Mouse (Mus musculus): ENCODE results near the gene Armh4. TPM values are rescaled to one million over a fixed set of nuclear protein-coding genes. Genes with fewer than 3 reads are reported as not detected.

Gene Armh4
- total RNA-seq, 2 experiments from 2014 or later, result not detected

DNA sequence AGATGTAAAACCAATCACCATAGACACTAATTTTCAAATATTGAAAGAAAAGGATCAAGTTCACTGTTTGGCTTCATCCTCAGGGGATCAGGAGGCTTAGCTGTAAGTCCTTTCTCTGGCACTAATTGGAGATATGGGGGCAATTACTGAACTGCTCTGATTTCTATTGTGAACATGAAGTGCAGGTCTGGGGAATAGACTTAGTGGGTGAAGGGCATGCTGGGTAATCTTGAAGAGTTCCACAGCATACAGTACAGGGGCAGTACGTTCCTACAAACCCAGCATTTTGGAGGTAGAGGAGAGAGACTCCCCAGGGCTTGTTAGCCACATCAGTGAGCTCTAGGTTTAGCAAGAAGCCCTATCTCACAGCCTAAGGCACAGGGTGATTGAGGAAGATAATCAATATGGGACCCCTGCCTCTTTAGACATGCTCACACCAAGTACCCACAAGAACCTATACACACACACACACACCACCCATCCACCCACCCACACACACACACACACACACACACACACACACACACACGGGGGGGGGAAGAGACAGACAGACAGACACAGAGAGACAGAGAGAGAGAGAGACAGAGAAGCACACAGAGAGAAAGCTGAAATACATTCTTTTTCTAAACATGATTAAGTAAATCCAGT is 44.6 kb downstream of the Armh4 start:
- ATAC-seq (replicated peaks; ENCODE audit: low FRiP score, poor library complexity, severe bottlenecking), result no peak

DNA sequence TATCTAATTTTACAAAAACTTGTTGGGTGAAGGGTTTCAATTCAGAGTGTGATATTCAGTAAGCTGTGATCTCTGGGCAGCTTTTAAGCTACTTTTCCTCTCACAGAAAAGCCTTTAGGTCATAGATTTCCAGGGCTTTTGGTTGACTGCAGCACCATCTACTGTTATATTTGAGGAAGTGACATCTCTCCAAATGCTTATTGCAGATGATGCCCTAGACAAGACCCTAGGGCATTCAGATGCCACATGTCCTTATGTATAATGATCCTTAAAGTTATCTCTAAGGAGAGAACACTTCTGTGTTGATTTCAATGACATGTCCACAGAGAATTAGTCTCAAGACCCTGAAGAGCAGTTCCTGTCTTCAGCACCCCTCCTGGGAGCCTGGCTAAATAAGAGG is 49.2 kb downstream of the Armh4 start:
- no peak for ATAC-seq (replicated peaks; ENCODE audit: low FRiP score, poor library complexity, severe bottlenecking)

DNA sequence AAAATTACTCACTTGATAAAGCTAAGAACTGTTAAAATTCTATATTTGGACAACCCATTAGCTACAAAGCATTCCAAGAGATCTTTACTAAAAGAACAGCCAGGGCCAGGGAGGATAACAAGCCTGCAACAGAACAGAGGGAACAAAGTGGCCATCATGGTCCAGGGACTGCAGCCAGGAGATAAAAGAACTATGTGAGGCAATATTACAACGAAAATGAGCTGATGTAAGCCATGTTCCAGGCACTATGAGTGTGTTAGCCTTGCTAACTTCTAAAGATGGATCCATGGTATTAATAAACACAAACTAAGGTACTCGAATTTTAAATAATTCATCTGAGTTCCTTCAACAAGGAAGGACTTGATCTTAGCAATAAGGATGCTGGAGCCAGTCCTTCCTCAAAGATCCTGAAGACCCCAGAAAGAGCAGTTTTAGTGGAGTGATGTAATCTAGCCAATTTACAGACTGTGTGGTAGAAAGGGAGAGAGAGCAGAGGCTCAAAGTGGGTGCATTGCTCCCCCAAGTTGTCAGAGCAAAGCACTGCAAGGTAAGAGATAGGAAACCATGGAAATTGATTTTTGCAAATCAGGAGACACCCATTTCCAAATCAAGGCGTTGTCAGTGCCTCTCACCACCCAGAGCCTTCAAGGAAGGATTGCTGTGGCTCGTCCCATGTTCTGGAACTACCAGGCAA is 59.7 kb downstream of the Armh4 start:
- ATAC-seq (replicated peaks; ENCODE audit: low FRiP score, poor library complexity, severe bottlenecking), result no peak

DNA sequence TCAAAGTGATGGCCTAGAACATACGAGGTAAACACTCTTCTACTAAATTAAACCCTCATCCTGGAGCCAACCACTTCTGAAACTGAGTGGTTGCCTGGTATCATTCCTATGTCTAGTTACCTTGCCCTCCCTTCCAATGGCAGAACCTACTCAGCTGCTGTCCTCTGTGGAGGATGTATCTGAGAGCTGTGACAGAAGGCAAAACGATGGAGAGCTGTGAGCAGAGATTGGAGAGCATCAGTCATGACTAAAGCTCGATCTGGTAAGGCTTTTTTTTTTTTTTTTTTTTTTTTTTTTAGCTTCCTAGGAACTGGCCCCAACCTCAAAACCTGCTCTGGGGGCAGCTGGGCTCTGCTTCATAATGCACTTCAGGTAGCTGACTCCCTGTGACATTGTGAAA is 60.4 kb downstream of the Armh4 start:
- ATAC-seq (replicated peaks; ENCODE audit: low FRiP score, poor library complexity, severe bottlenecking), result no peak

DNA sequence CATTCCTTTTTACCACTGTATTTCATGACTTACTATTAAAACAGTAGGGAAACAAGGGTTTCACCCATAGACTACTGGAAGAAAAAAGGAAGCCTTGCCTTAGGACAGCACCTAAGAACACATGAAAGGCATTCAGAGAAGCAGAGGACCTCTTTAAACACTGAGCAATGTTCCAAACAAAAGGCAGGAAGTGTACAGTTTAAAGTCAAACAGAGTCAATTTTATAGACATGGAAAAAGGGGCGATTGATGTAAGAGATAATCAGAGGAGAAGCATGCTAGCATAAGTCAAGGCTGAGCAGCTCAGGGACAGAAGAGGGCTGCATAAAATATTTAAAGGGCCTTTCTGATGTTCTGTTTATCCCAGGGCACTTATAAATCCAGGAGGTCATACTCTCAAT is 61.9 kb downstream of the Armh4 start:
- no peak for ATAC-seq (replicated peaks; ENCODE audit: low FRiP score, poor library complexity, severe bottlenecking)

DNA sequence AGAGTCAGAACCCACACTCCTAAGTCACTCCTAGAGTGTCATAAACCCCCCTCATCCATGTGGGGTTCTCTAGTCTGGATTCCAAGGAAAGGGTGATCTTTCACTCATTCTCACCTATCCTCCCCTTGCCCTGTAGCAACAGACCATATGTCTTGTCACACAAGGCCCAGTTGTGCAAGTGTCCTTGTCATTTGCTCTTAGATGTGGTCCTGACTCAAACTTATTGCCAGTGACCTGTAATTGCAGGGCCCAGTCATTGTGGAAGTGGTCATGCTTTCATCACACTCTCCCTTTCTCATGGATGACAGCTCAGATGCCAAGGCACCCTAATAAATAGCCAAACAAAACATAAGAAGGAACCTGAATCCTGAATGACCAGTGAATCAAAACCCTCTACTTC is 63.5 kb downstream of the Armh4 start:
- no peak for ATAC-seq (replicated peaks; ENCODE audit: low FRiP score, poor library complexity, severe bottlenecking)

DNA sequence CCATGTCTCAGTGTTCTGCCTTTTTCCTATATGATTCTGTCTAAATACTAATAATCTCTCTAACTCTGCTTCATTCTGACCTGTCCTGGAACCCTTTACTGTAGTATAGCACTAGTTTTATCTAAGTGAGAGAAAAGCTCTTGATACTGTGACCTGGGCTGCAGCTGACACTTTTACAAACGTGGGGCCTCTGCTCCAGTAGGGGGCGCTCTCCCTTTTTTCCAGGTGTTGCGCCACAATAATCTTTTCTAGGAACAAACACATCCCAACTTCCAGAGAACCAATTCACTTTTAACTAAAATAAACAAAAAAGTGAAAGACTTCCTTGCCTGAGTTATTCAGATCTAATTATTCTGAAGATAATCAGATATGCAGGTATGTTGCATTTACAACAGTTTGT is 72.2 kb downstream of the Armh4 start:
- no peak for ATAC-seq (replicated peaks; ENCODE audit: low FRiP score, poor library complexity, severe bottlenecking)

DNA sequence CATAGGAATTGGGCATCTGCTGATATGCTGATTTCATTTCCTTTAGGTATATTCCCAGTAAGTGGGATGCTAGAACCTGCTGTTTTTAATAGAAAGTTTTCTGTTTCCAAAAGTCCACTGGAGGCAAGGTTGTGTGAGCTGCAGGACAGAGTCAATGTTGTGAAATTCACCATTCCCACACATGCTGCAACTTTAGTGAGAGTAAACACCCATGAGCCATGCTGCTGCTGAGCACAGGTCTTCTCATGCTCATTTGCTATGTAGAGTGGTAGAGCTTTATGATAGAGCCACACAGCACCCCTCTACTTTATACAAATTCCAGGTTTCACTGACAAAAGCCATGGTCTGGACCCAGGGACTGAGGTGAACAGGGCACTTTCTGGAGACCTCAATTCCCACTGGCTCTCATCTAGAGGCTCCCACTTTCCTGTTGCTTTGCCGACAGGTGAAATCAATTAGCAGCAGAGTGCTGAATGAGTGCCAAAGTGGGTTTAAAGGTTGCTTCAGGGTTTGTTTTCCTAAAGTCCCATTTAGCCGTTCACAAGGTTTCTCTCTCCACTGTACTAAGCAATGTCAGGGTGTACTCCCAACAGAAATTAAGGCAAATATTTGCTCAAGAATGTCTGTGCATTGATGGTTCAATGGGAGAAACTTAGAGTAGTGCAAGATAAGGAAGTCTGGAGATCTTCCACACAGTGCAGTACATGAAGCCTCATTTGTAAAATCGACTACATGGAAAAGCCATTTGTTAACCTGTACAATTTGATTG is 79.6 kb downstream of the Armh4 start:
- no peak for ATAC-seq (replicated peaks; ENCODE audit: low FRiP score, poor library complexity, severe bottlenecking)

DNA sequence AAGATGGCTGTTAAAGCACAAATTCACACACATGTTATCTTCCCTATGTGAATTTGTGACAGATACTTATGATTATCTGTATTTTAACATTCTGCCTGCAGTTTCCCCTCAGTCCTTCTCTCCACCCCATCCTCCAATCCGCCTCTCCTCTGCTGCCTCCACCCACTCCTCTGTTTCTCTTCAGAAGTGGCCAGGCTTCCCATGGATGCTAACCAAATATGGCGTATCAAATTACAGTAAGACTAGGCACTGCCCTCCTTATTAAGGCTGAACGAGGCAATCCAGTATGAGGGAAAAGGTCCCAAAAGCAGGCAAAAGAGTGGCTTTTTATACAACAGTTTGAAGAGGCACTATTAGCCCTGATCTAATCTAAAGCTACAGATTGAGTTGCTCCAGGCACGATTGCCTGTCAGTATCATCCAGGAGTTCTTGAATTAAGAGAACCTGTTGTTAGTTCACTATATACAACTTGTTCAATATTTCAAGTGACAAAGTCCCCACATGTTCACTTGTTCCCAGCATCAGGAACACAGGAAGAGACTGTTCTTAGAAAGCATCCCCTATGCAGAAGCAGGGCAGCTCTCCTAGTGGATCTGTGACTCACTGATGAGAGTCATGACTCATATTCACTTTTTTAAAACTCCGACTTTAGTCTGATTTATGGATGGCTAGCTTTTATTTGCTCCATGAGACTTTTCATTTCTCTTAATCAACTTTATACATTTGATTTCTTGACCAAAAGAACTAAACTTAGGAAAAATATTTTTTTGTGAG is 103.5 kb downstream of the Armh4 start:
- no peak for ATAC-seq (replicated peaks; ENCODE audit: low FRiP score, poor library complexity, severe bottlenecking)

DNA sequence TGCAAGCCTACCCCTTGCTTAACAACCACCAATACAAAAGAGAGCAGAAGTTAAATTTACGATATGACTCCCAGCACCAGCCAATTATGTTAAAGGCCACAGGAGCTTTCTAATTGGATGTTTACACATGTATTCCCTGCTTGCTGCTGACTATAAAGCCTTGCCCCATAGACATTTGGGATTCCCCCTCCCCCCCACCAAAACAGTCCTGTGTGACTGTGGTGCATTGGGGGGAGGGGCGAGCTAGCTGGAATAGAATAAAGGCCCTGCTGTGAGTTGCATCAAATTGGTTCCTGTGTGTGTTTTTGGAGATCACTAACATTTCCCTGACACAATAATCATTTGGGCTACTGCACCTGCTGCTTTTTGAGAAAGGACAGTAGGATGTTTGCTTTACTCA is 106.6 kb downstream of the Armh4 start:
- no peak for ATAC-seq (replicated peaks; ENCODE audit: low FRiP score, poor library complexity, severe bottlenecking)

DNA sequence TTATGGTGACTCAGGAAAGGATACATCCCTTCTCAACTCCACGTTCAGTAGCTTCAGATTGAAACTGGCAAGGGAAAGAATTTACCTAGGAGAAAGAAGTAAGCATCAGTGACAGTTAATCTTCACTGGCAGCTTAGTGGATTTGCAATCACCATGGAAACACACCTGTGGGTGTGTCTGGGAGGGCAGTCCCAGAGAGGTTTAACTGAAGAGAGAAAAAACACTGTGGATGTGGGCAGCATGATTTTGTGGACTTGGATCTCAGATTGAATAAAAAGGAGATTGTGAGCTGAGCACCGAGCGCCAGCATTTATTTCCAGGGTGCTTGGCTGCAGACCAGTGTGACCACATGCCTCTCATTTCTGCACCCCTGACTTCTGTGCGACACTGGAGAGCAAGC is 122.7 kb downstream of the Armh4 start:
- ATAC-seq (replicated peaks; ENCODE audit: low FRiP score, poor library complexity, severe bottlenecking), result no peak

DNA sequence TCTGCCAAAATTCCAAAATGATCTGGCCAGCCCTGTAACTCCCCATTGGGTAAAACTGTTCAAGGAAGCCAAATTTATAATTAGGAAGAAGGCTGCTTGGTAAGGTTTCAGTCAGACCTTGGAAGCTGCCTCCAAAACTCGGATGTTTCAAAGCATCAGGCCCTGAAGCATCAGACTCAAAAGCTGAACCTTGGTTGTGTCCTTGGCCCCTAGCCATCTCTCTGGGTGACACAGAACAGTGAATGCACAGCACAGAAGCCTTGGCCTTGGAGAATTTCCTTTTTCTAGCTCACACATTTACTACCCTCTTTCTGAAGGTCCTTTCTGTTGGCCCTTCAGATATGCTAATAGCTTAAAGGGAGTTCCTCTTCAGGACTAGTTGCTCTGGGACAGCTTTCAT is 134.0 kb downstream of the Armh4 start:
- no peak for ATAC-seq (replicated peaks; ENCODE audit: low FRiP score, poor library complexity, severe bottlenecking)

DNA sequence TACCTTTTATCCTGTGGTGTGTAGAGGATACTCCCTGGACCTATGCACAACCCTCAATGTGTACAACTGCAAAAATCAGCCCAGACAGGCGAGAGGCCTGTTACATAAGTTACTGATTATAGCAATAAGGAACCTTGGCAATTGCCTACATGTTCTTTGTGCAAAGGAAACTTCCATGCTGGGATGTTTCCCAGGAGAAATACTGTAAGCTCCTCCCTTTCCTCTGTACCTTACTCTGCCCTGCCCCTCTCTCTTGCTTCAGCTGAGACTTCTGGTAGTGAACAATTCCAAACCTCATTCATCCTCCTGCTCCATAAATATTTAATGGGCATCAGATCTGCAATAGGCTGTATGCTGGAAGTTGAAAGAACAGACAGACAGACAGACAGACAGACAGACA is 145.8 kb downstream of the Armh4 start:
- ATAC-seq (replicated peaks; ENCODE audit: low FRiP score, poor library complexity, severe bottlenecking), result no peak

DNA sequence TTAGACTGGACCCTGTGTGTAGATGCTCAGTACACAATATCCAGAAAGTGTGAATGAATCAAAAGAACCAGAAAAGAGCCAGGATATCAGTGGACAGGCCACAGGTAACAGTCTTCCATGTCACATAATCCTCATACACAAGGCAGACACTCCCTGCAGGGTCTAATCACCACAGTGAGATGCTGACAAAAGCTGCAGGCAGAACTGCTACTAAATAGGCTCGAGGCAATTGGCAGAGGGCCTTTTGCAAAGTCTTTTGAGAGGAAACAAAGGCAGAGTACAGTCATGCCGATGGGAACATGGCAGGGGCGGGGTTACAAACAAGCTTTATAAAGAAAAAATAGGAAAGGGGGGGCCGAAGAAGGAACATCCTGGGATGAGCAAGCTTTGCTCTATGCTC is 157.1 kb downstream of the Armh4 start:
- no peak for ATAC-seq (replicated peaks; ENCODE audit: low FRiP score, poor library complexity, severe bottlenecking)

Other genes with a start within 250 kb of the Armh4 start
- not detected in 2 replicates for gene Olfr722, start 118.6 kb upstream of the Armh4 start, total RNA-seq (2015; ENCODE audit: low replicate concordance)
- gene Olfr722, start 118.6 kb upstream of the Armh4 start, total RNA-seq (2017; ENCODE audit: low replicate concordance), result not detected in 2 replicates
- gene Olfr723, start 148.4 kb upstream of the Armh4 start, total RNA-seq (2015; ENCODE audit: low replicate concordance), result not detected in 2 replicates
- gene Olfr723, start 148.4 kb upstream of the Armh4 start, total RNA-seq (2017; ENCODE audit: low replicate concordance), result not detected in 2 replicates
- not detected in 2 replicates for gene Olfr724, start 179.9 kb upstream of the Armh4 start, total RNA-seq (2015; ENCODE audit: low replicate concordance)
- gene Olfr724, start 179.9 kb upstream of the Armh4 start, total RNA-seq (2017; ENCODE audit: low replicate concordance), result not detected in 2 replicates

Data from erythroid progenitor cell, adult 5-6 weeks (primary cell).